Mouse (Mus musculus) CH12.LX (cell line): Measurements from ENCODE around the gene Lman2.

Source experiments
- CTCF ChIP-seq, 2 experiments: IDR thresholded peaks in 1 of 2; conservative IDR thresholded peaks in 1 of 2; 2 replicates each; pipeline ENCODE4 v1.5.1; 2011 to 2012; ENCODE audit warnings: low read depth in 2 of 2, low read length in 2 of 2, improper control_type of control experiment in 1 of 2, inconsistent platforms in 1 of 2, mild to moderate bottlenecking in 1 of 2, moderate library complexity in 1 of 2
- ELF1 ChIP-seq: IDR thresholded peaks from 2 replicates; pipeline ENCODE4 v1.6.1; 2014; ENCODE audit warnings: low read depth, mild to moderate bottlenecking, inconsistent platforms, low read length, improper control_type of control experiment
- EP300 ChIP-seq: IDR thresholded peaks from 2 replicates; pipeline ENCODE4 v1.6.1; 2011; ENCODE audit warnings: low read length, improper control_type of control experiment
- HCFC1 ChIP-seq: IDR thresholded peaks from 2 replicates; pipeline ENCODE4 v1.6.1; 2012; ENCODE audit warnings: low read depth, mild to moderate bottlenecking, inconsistent platforms, low read length, improper control_type of control experiment
- KAT2A ChIP-seq: IDR thresholded peaks from 2 replicates; pipeline ENCODE4 v1.6.1; 2012; ENCODE audit warnings: low read length, improper control_type of control experiment, inconsistent platforms; ENCODE audit not compliant: insufficient replicate concordance
- MAZ ChIP-seq: IDR thresholded peaks from 2 replicates; pipeline ENCODE4 v1.6.1; 2012; ENCODE audit warnings: low read depth, mild to moderate bottlenecking, inconsistent platforms, low read length, improper control_type of control experiment, moderate library complexity
- MEF2A ChIP-seq: IDR thresholded peaks from 2 replicates; pipeline ENCODE4 v1.6.1; 2014; ENCODE audit warnings: low read depth, mild to moderate bottlenecking, inconsistent platforms, low read length, improper control_type of control experiment, borderline replicate concordance
- NELFE ChIP-seq: IDR thresholded peaks from 2 replicates; pipeline ENCODE4 v1.6.1; 2011; ENCODE audit warnings: low read depth, low read length, improper control_type of control experiment
- NRF1 ChIP-seq: IDR thresholded peaks from 2 replicates; pipeline ENCODE4 v1.6.1; 2014; ENCODE audit warnings: low read depth, mild to moderate bottlenecking, inconsistent platforms, low read length, improper control_type of control experiment, moderate library complexity
- PAX5 ChIP-seq: IDR thresholded peaks from 2 replicates; pipeline ENCODE4 v1.6.1; 2012; ENCODE audit warnings: low read length, inconsistent platforms, mixed read lengths
- POLR2A ChIP-seq: IDR thresholded peaks from 2 replicates; pipeline ENCODE4 v1.6.1; 2011; ENCODE audit warnings: low read depth, mild to moderate bottlenecking, improper control_type of control experiment, low read length
- USF2 ChIP-seq: conservative IDR thresholded peaks from 2 replicates; pipeline ENCODE4 v1.6.1; 2011; ENCODE audit warnings: low read depth, low read length, improper control_type of control experiment
- ZMIZ1 ChIP-seq: IDR thresholded peaks from 2 replicates; pipeline ENCODE4 v1.6.1; 2012; ENCODE audit warnings: low read depth, mild to moderate bottlenecking, inconsistent platforms, low read length, improper control_type of control experiment
- ZNF384 ChIP-seq: IDR thresholded peaks from 2 replicates; pipeline ENCODE4 v1.6.1; 2012; ENCODE audit warnings: low read depth, low read length, improper control_type of control experiment, inconsistent platforms

DNA sequence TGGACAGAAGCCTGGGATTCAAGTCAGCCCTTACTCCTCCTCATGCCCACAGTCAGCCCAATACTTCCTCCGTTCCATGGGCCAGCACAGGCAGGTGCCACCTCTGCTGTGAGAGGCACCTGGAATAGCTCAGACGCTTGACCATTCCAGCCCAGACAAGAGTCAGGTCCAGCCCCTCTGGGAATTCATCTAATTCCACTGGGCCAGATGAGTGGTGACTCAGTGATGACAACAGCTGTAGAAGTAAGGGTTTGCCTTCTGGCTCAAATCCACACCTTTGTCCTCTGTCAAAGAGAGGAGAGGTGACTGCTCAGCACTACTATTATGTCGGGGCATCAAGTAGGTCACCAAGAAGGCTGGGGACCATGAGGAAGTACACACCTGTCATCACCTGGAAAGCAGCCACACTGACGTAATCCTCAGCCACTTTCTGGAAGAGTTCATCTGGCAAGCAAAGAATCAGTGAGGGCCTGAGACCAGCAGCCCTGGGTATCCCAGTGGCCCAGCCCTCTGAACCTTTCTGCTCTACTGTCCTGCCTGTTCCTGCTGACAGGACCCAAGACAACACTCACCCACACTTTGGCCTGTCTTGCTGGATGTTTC, 42.6 kb downstream of the Lman2 start, which contains the start of gene Prelid1:
- TF ChIP-seq ZMIZ1 = no peak
- no peak for TF ChIP-seq EP300
- no peak for TF ChIP-seq POLR2A
- no peak for TF ChIP-seq CTCF (conservative IDR thresholded peaks at IDR 0.05 in 1 of 2, IDR thresholded peaks at IDR 0.05 in 1 of 2; ENCODE audit: low read depth in 2 of 2, low read length in 2 of 2)
- TF ChIP-seq NELFE = no peak
- TF ChIP-seq PAX5 = no peak
- TF ChIP-seq NRF1 = no peak
- no peak for TF ChIP-seq MAZ
- no peak for TF ChIP-seq MEF2A
- no peak for TF ChIP-seq ZNF384
- no peak for TF ChIP-seq USF2
- no peak for TF ChIP-seq HCFC1
- no peak for TF ChIP-seq ELF1
- TF ChIP-seq KAT2A = no peak
